Mouse (Mus musculus) gastrocnemius, postnatal 4 days (tissue): ENCODE results near the gene Npepps. TPM values are rescaled to one million over a fixed set of nuclear protein-coding genes. Genes with fewer than 3 reads are reported as not detected.

Experiments used
- DNase-seq, 2 experiments: peaks; one replicate each; pipeline ENCODE4 v3.0.0; 2021 to 2022; ENCODE audit warnings: low spot score in 2 of 2, mixed read lengths in 2 of 2
- total RNA-seq, 2 experiments: library from RNA; stranded (reverse); gene quantifications; 2 replicates each; pipeline ENCODE4 v1.2.3; 2021

Gene Npepps
- total RNA-seq, 2 experiments from 2014 or later, result 75.8 to 80.0 TPM

- DNase-seq, result peak; percentile 97 to 99
Measured at GRCm38 (mm10) chr11:97187764-97188642, 92.4 kb downstream of the Npepps start, which contains the start of gene Kpnb1. Kpnb1 (minus strand) TSS chr11:97187881.

DNA sequence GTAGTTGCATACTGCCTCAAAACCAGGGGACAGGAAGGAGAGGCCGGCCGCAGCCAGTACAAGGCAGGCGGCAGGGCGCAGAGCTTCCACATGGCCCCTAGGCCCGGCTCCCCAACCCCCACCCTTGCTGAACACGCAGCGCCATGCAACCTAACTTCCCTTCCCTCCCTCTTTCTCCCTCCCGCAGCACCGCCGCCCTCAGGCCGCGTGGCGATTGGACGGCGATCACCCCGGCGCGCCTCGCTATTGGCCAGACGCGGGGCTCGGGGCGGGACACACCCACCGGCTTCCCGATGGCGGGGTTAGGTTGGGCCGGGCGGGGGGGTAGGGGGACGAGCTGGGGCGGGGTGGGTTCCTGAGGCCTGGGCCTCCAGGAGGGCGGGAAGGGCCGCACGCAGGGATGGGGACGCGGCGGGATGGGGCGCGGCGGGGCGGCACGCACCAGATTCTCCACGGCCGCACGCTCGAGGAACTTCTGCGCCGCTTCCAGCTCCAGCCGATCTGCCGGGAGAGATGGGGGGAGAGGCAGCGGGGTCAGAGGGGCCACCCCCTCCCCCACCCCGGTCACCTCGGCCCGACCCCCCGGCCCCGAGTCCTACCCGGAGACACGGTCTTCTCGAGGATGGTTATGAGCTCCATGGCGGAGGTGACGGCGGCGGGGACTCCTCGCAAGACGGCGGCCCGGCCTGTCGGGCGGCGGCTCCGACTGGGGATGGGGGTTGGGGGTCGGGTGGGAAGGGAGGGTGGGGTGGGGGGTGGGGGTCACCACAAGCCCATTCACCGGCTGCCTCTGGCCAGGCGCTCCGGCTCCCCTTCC lies 93.3 kb downstream of the Npepps start:
- peak; percentile 95 to 98 for DNase-seq

GRCm38 (mm10) chr11:97185704-97186614 lies 94.5 kb downstream of the Npepps start:
- DNase-seq, result no peak

GRCm38 (mm10) chr11:97184875-97185274 lies 95.6 kb downstream of the Npepps start:
- no peak for DNase-seq

DNA sequence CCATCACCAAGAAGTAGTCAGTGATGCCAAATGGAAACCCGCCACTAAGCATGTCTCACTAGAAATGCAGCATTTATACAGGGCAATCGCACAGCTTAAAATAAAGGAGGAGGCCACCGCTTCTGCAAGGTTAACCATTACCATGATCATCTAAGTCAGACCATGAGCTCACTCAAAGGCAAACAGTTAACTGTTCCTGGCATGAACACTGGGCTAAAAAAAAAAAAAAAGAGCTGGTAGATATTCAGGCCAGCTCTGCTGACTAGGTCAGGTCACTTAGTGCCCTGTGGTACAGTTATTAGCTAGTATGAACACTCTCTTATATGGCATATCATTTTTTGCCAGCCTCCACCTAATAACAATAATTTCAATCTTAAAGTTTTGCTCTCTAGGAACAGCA lies 98.0 kb downstream of the Npepps start:
- DNase-seq, result no peak

DNA sequence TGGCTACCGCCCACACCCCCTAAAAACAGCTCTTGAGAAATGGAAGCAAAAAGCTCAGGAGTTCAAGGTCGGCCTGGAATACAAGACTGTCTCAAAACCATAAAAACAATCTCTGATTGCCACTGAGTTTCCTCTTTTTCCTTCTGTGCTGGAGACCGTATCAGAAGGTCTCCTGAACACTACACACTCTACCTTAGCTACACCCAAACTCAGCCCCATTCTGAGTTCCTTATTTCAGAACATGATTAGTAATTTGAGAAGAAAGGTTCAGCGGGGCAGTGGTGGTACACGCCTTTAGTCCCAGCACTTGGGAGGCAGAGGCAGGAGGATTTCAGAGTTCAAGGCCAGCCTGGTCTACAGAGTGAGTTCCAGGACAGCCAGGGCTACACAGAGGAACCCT lies 99.4 kb downstream of the Npepps start:
- DNase-seq, result no peak

- DNase-seq, result no peak
Measured at GRCm38 (mm10) chr11:97178198-97178597, 102.2 kb downstream of the Npepps start.

DNA sequence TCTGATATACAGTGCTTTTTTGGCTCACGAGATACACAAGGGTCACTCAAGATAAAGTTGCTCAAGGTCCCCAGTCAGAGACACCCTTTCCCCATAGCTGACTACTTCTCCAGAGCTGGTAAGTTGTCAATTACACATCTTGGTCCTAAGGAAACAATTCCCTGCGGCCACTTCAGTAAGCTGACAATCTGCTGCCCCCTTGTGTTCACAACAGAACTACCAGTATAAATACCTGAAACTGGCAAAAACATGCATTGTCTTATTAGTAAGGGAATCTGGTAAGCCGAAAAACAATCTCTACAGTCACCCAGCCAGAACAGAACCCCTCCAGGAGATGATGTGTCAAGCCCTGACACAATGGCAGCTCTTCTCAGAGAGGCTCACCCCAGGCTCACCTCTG lies 103.6 kb downstream of the Npepps start:
- peak in 1 of 2 experiments; percentile 26 for DNase-seq

DNA sequence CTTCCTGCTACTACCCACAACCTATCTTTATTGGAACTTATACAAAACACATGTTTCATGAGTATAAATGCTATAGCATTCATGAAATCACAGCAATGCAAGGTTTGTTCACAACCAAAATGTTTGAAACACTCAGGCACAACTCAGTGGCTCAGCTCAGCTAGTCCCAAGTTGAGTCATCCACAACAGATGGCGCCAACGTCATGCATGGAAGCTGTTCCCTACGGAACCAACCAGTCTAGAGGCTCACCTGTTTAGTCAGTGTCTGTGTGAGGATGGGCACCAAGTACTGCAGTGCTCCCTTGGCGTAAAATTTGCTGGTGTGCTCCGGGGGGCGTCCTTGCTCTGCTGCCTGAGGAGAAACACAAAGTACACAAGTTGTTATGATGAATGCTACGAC lies 104.9 kb downstream of the Npepps start:
- no peak for DNase-seq

- DNase-seq, result no peak
Measured at GRCm38 (mm10) chr11:97160341-97160740, 120.1 kb downstream of the Npepps start.

DNA sequence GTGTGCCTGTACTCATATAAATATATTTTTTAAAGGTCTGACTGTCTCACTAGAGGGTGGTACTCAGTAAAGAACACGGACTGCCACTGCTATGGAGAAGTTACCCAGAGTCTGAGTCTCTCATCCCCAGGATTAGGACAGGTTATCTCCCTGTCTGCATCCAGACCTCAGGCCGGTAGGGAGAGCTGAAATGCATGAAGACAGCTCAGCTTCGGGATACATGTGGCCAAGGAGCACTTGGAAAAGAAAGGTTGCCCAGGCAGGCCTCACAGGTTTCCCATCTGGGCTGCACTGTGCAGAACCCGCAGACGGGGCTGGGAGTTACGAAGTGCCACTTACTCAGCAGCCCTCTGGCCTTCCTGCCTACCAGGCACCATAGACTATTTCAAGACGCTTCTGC lies 123.4 kb downstream of the Npepps start:
- no peak for DNase-seq

Other genes starting within 250 kb of the Npepps start
- under 1 TPM in 1 of 2 experiments, not detected in 1; 0.47 TPM for gene Lrrc46, start 239.2 kb downstream of the Npepps start, total RNA-seq
- gene Mrpl10, start 239.1 kb downstream of the Npepps start, total RNA-seq, result 10 to 100 TPM; 56.4 to 59.2 TPM
- 1 to 10 TPM; 5.7 to 6.8 TPM for gene Osbpl7, start 230.0 kb downstream of the Npepps start, total RNA-seq
- 1 to 10 TPM in 1 of 2 experiments, under 1 TPM in 1; 0.98 to 1.4 TPM for gene Tbx21, start 165.3 kb downstream of the Npepps start, total RNA-seq
- gene Tbkbp1, start 129.1 kb downstream of the Npepps start, total RNA-seq, result 10 to 100 TPM; 12.4 to 12.9 TPM
- 100 to 1,000 TPM; 117 to 121 TPM for gene Kpnb1, start 92.8 kb downstream of the Npepps start, total RNA-seq
- gene Mrpl45, start 35.1 kb upstream of the Npepps start, total RNA-seq, result 10 to 100 TPM; 25.9 to 31.0 TPM
- gene Gpr179, start 71.4 kb upstream of the Npepps start, total RNA-seq, result under 1 TPM; 0.22 to 0.29 TPM
- 10 to 100 TPM; 33.4 to 34.5 TPM for gene Socs7, start 81.9 kb upstream of the Npepps start, total RNA-seq
- gene Arhgap23, start 134.9 kb upstream of the Npepps start, total RNA-seq, result 10 to 100 TPM; 29.9 to 30.9 TPM
- gene 4933428G20Rik, start 219.7 kb upstream of the Npepps start, total RNA-seq, result not detected